Mouse (Mus musculus): ENCODE results near the gene Rnf121.

The Rnf121 gene

GRCm38 (mm10) chr7:102065046-102065891, at the start of gene Rnf121, which contains the start of the genes Xndc1 and Xntrpc:
Gene Rnf121, minus strand, starts transcription at chr7:102065469.
Gene Xndc1, plus strand, starts transcription at chr7:102065511.
Gene Xntrpc, plus strand, starts transcription at chr7:102065713.
- DNase-seq = peak; percentile 92

- no peak for DNase-seq
These were observed 48.0 kb upstream of the Rnf121 start for GRCm38 (mm10) chr7:102113151-102113729.

GRCm38 (mm10) chr7:102109746-102110145, 44.5 kb upstream of the Rnf121 start:
- no peak for DNase-seq

- DNase-seq = no peak
These were observed 43.9 kb upstream of the Rnf121 start, which contains the start of gene Art5 for GRCm38 (mm10) chr7:102109171-102109570. Gene Art5, minus strand, starts transcription at chr7:102109489.

GRCm38 (mm10) chr7:102108206-102108605, 42.9 kb upstream of the Rnf121 start:
- no peak for DNase-seq

GRCm38 (mm10) chr7:102106700-102107141, 41.5 kb upstream of the Rnf121 start:
- no peak for DNase-seq

GRCm38 (mm10) chr7:102104126-102104525, 38.9 kb upstream of the Rnf121 start:
- DNase-seq = no peak

- no peak for DNase-seq
These were observed 38.3 kb upstream of the Rnf121 start for GRCm38 (mm10) chr7:102103555-102103954.

- no peak for DNase-seq
These were observed 37.4 kb upstream of the Rnf121 start for GRCm38 (mm10) chr7:102102696-102103095.

- DNase-seq = no peak
These were observed 37.0 kb upstream of the Rnf121 start for GRCm38 (mm10) chr7:102102241-102102640.

GRCm38 (mm10) chr7:102101487-102101886, 36.2 kb upstream of the Rnf121 start, which contains the start of gene Art1:
Gene Art1, plus strand, starts transcription at chr7:102101743.
- no peak for DNase-seq

GRCm38 (mm10) chr7:102100868-102101267, 35.6 kb upstream of the Rnf121 start:
- DNase-seq = no peak

GRCm38 (mm10) chr7:102099760-102100661, 34.7 kb upstream of the Rnf121 start:
- peak; percentile 40 for DNase-seq

- no peak for DNase-seq
These were observed 22.1 kb upstream of the Rnf121 start for GRCm38 (mm10) chr7:102087336-102087735.

- no peak for DNase-seq
These were observed 18.9 kb upstream of the Rnf121 start for GRCm38 (mm10) chr7:102084041-102084696.

GRCm38 (mm10) chr7:102082816-102083215, 17.5 kb upstream of the Rnf121 start, which contains the start of gene Trpc2:
Gene Trpc2, plus strand, starts transcription at chr7:102083116.
- DNase-seq = no peak

GRCm38 (mm10) chr7:102081784-102082183, 16.5 kb upstream of the Rnf121 start:
- DNase-seq = no peak

GRCm38 (mm10) chr7:102080311-102080710, 15.0 kb upstream of the Rnf121 start:
- DNase-seq = no peak

GRCm38 (mm10) chr7:102078517-102078916, 13.2 kb upstream of the Rnf121 start:
- DNase-seq = no peak

GRCm38 (mm10) chr7:102076714-102077296, 11.5 kb upstream of the Rnf121 start:
- peak; percentile 31 for DNase-seq

GRCm38 (mm10) chr7:102066363-102066762, 1.1 kb upstream of the Rnf121 start:
- DNase-seq = no peak

- no peak for DNase-seq
These were observed 619 bp downstream of the Rnf121 start for GRCm38 (mm10) chr7:102064655-102065045.

Measured in liver (tissue).